ENCODE assay signal across 9 mouse cellular contexts in the genomic region with DNA sequence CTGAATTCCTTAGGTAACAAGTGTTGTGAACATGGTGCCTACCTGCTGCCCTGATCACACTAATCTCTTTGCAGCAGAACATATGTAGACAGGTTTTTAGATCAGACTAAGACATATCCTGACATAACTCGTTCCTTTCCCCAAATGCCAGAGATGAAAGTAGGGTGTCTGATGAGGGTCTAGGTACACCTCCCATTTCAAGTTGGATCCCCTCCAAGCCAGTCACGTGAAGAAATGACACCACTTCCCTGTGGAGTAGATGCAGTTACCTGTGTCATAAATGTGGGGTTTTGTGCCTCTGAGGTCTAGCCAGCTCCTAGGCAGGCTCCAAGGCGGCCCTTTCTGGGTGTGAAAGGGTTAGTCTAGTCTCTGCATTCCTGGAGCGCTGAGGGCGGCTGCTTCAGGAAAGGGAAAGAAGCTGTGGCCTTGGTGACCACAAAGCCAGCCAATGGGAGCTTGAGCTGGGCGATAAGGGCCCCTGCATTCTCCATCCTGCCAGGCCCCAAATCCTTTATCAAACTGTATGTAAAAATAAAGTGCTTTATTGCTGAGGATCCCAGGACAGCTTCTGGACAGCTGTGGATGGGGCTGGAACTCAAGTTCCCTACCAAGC. TPM values are rescaled to one million over a fixed set of nuclear protein-coding genes. Genes with fewer than 3 reads are reported as not detected.
DNase-seq lines count a peak whose midpoint lies in the region; ATAC-seq lines count a peak whose summit lies in the region.
"Had no signal": no experiment of that assay in that cellular context is flagged by ENCODE, and none has a peak within 500 bp of the region (broad histone marks: within the 10 kb centered on the region; RNA-seq: fewer than 3 reads in every experiment).

No protein-coding gene starts in this region.

- H3K9me3 ChIP-seq in embryonic facial prominence, embryonic 14.5 days (ENCODE audit: control insufficient read depth, low read length), result no peaks in the 10 kb centered on the region

- peak; percentile 26 for DNase-seq in kidney, postnatal 10 days
- no peak for DNase-seq in kidney, adult 9 months
- DNase-seq in adrenal gland, postnatal 25 days, result peak; percentile 26
- peak; percentile 48 for DNase-seq in embryonic facial prominence, embryonic 14.5 days (ENCODE audit: low spot score)
- DNase-seq in lung, postnatal 36 days, result peak; percentile 9
- DNase-seq in thymus, postnatal 10 days (ENCODE audit: low spot score in 2 of 2), result no peak
- DNase-seq: cerebellum, postnatal 14 days had no signal

- no peaks in the 10 kb centered on the region for H3K4me1 ChIP-seq in embryonic facial prominence, embryonic 14.5 days (ENCODE audit: control insufficient read depth, insufficient read depth, low read length)

- no peak overlapping the region for H3K9ac ChIP-seq in embryonic facial prominence, embryonic 14.5 days (ENCODE audit: low read depth, low read length)

- no peak overlapping the region for H3K4me2 ChIP-seq in embryonic facial prominence, embryonic 14.5 days (ENCODE audit: low read depth, low read length)

- peaks cover 37% of the 10 kb centered on the region for H3K36me3 ChIP-seq in embryonic facial prominence, embryonic 14.5 days (ENCODE audit: control insufficient read depth, insufficient read depth, low read length)

- H3K27ac ChIP-seq in embryonic facial prominence, embryonic 14.5 days (replicated peaks; ENCODE audit: low read depth, low read length), result no peak overlapping the region
- H3K27ac ChIP-seq: left cerebral cortex, adult 2 months had no signal

- H3K4me3 ChIP-seq in embryonic facial prominence, embryonic 14.5 days (ENCODE audit: low read depth, low read length), result no peak overlapping the region
- H3K4me3 ChIP-seq: left cerebral cortex, adult 2 months had no signal

- H3K27me3 ChIP-seq in embryonic facial prominence, embryonic 14.5 days (replicated peaks; ENCODE audit: control insufficient read depth, insufficient read depth, low read length), result no peaks in the 10 kb centered on the region

- WGBS in embryonic facial prominence, embryonic 14.5 days, result 19% methylated on average over 6 of the region's 6 CpGs

- peak; percentile 28; the same call in 1 of the 2 replicates for ATAC-seq in embryonic facial prominence, embryonic 14.5 days (ENCODE audit: low read depth)
- ATAC-seq in erythroblast, adult 5-6 weeks (replicated peaks; ENCODE audit: low FRiP score, poor library complexity, severe bottlenecking), result no peak

RNA-seq across cellular contexts. Expression of a gene that starts 11.9 kb away (rescaled TPM):
- total RNA-seq in adrenal gland, postnatal 25 days (2021), result 166 and 209 TPM in 2 replicates
- polyA plus RNA-seq in embryonic facial prominence, embryonic 14.5 days (2014; fragmentation: Nextera tagmentation; extraction: Ambion mirVana), result 182 and 187 TPM in 2 replicates
- 17.9 and 19.2 TPM in 2 replicates for total RNA-seq in erythroblast, adult 5-6 weeks (2015; ENCODE audit: low replicate concordance)
- total RNA-seq in erythroblast, adult 5-6 weeks (2017; ENCODE audit: low replicate concordance), result 53.0 and 74.6 TPM in 2 replicates

RNA-seq across cellular contexts. Expression of a gene that starts 12.2 kb away (rescaled TPM):
- total RNA-seq in adrenal gland, postnatal 25 days (2021), result 36.4 and 36.7 TPM in 2 replicates
- 35.1 and 45.5 TPM in 2 replicates for polyA plus RNA-seq in embryonic facial prominence, embryonic 14.5 days (2014; fragmentation: Nextera tagmentation; extraction: Ambion mirVana)
- total RNA-seq in erythroblast, adult 5-6 weeks (2015; ENCODE audit: low replicate concordance), result 5.9 and 16.7 TPM in 2 replicates
- total RNA-seq in erythroblast, adult 5-6 weeks (2017; ENCODE audit: low replicate concordance), result 5.9 and 6.6 TPM in 2 replicates

RNA-seq across cellular contexts. Expression of a gene that starts 21.3 kb away (rescaled TPM):
- not detected in 2 replicates for total RNA-seq in adrenal gland, postnatal 25 days (2021)
- polyA plus RNA-seq in embryonic facial prominence, embryonic 14.5 days (2014; fragmentation: Nextera tagmentation; extraction: Ambion mirVana), result 0.75 and 0.92 TPM in 2 replicates
- not detected in 2 replicates for total RNA-seq in erythroblast, adult 5-6 weeks (2015; ENCODE audit: low replicate concordance)
- total RNA-seq in erythroblast, adult 5-6 weeks (2017; ENCODE audit: low replicate concordance), result not detected in 2 replicates

RNA-seq across cellular contexts. Expression of a gene that starts 39.7 kb away (rescaled TPM):
- 0.52 and 0.76 TPM in 2 replicates for total RNA-seq in adrenal gland, postnatal 25 days (2021)
- polyA plus RNA-seq in embryonic facial prominence, embryonic 14.5 days (2014; fragmentation: Nextera tagmentation; extraction: Ambion mirVana), result 0.37 and 0.72 TPM in 2 replicates
- 2.7 TPM in 1 of 2 replicates, not detected in the other for total RNA-seq in erythroblast, adult 5-6 weeks (2015; ENCODE audit: low replicate concordance)
- total RNA-seq in erythroblast, adult 5-6 weeks (2017; ENCODE audit: low replicate concordance), result not detected in 2 replicates

Comparison
In these comparisons a context has a peak if more than half of its experiments do, and no peak if none do; other contexts are left out.
1. DNase-seq: peak in kidney, postnatal 10 days (single experiment), adrenal gland, postnatal 25 days (single experiment), embryonic facial prominence, embryonic 14.5 days (single experiment) and lung, postnatal 36 days (single experiment); none in kidney, adult 9 months (single experiment) and thymus, postnatal 10 days (0 of 2).